Mouse (Mus musculus): ENCODE data around the gene Adgrl1.
A peak's percentile ranks its signal among the peaks of the same experiment; 100 is the strongest.
"Not testable (repeated sequence)": the region's sequence is repeated elsewhere in the genome, so short reads cannot be mapped to it uniquely, and the experiment has no call there.

The Adgrl1 gene

DNA sequence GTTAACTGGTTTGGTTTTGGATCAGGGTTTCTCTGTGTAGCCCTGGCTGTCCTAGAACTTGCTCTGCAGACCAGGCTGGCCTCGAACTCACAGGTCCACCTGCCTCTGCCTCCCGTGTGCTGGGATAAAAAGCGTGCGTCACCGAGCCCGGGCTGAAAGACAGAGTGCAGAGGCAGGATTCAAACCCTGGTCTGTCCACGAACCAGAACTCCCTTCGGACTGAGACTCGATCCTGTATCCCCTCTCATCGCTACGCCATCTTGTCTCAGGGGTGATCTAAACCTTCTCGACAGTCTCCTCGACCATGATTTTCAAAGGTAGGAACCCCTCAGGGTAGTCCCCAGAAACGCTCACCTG lies 54.8 kb downstream of the Adgrl1 start:
- no peak for DNase-seq (ENCODE audit: low spot score in 2 of 2)

DNA sequence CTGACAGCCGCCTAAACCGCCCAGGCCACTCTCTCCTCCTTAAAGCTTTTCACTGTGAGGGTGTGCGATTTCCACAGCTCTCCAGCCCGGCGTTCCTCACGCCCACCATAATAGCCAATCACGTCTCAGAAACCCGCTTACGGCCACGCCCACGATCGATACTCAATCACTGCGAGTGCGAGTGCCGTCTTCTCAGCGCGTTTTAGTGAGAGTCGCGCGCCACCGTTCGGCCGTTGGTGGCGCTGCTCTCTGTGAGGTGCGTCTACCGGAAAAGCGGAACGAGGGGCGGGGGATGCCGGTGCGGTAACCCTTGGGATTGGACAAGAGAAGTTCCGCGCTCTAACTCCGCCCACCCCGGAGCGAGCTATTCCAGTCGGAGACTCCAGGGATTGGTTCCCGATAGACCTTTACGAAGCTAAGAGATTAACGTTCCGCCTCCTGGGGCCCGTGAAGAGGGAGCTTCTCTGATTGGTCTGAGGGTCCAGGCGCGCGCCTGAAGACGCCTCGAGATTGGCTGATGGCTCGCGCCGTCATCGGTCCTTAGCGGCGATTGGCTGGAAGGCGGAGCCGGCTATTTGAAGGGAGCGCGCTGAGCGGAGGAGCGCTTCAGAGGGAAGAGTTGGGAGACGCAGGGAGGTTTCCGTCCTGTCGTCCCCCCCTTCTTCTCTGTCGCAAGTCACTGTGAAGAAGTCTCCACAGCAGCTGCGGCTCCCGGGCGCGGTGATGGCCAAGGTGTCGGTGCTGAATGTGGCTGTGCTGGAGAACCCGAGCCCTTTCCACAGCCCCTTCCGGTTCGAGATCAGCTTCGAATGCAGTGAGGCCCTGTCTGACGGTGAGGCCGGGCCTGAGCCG lies 55.4 kb downstream of the Adgrl1 start, which contains the start of the genes Gm10644 and Asf1b:
Gm10644 (minus strand) TSS at position 100 of the 852 bp plus-strand sequence.
Asf1b (plus strand) TSS at position 402 of the 852 bp plus-strand sequence.
- DNase-seq (ENCODE audit: low spot score in 2 of 2), result peak; percentile 91 to 95

DNA sequence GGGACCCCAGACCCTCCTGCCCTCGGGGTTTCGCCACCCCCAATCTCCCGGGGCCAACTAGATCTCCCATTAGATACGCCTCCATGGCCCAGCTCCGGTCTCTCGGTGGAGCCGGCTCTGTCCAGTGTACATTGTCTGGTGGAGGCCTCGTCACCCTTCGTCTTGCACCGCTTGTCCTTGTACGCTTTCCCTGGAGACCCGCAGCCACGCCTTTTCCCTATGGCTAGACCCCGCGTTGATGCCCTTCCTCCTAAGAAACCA lies 56.0 kb downstream of the Adgrl1 start:
- DNase-seq (ENCODE audit: low spot score in 2 of 2), result no peak

DNA sequence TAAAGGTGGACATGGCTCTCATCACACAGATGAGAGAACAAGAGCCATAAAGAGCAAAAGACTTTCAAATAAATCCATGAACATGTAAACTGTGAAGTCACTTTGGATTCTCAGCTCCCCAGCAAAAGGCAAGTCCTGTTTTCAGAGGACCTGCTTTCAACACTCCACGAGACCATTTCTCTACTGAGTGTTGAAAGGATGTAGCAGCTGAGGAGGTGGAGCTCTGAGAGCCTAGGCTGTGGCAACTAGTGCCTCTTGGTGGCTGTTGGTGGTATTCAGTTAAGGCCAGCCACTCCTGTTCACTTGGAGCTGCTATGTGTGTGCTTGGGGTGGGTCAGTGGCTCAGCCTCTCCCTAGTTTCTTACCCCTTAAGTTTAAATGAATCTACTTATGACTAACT lies 56.9 kb downstream of the Adgrl1 start:
- peak in 1 of 2 experiments; percentile 39 for DNase-seq (ENCODE audit: low spot score in 2 of 2)

DNA sequence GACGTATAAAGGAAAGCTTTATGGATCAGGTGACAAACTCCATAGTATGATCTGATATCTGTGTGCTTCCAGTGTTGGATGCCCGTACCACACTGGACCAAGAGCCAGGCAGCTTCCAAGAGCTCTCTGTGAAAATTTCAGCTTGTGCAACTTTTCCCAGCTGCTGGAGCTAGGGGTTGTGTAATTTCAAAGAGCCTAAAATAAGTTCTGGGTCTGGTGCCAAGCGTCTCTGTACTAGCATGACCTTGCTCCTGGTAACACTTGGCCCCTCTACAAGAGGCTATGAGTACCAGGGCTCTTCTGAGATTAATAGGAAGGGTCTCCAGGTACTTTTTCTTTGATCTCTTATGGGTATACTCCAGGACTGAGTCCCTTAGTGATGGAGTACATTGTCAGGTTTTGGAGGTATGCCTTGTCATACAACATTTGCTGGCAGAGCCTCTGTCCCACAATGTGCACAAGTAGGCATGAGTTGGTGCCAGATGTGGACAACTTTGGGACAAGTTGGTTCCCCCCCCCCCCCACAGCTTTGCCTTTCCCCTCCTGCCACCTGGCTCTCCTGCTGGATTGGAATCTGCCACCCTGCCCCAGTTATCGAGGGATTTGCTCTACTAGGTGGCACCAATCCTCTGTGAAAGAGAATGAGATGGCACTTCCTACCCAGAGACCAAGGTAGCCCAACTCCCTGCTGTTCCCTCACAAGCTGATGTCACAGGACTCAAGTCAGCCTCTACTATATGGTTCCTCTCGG lies 64.3 kb downstream of the Adgrl1 start:
- DNase-seq (ENCODE audit: low spot score in 2 of 2), result no peak

DNA sequence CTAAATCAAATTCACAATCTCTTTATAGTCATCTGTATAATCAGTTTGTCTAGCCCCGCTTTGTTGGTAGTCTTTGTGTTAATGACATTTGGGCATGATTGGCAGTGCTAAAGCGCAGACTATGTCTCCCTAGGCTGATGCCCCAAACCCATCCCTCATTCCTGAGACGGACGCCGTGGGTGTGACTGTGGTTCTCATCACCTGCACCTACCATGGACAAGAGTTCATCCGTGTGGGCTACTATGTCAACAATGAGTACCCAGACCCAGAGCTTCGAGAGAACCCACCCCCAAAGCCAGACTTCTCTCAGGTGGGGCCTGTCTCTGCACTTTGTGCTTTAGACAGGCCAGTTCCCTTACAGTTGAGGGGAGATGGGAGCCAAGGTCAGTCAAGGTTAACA lies 67.8 kb downstream of the Adgrl1 start:
- no peak for DNase-seq (ENCODE audit: low spot score in 2 of 2)

DNA sequence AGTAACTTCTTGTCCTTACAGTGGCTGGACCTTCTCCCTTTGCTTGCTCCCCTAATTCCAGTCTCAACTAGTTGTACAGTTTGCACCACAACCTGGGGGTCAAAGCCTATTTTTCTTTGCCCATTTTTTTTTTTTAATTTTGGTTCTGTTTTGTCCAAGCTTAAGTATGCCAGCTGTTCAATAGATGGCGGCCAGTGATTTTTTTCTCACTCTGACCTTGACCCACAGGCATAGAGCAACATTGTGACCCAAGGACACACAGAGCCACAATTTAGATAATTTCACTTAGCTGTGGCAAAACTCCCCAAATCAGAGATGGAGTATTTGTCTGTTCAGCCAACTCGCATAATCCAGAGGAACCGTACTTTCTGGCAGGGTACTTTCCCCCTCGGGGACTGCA lies 71.2 kb downstream of the Adgrl1 start:
- no peak for DNase-seq (ENCODE audit: low spot score in 2 of 2)

DNA sequence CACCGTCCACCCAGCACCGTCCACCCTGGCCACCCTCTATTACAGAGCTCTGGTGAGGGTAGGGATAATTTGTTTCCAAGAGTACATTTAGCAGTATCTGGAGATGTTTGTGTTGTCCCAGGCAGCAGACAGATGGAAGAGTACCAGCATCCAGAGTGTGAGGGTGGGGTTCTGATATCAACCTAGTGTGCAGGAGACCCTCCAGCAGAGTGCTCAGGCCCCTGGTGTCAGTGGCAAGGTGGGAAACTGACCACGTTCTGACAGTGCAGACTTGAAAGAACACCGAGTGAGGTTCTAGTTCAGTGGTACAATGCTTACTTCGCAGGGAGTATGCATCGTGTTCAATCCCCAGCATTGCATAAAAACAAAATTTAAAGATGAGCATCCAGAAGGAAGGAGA lies 71.8 kb downstream of the Adgrl1 start:
- DNase-seq (ENCODE audit: low spot score in 2 of 2), result no peak

DNA sequence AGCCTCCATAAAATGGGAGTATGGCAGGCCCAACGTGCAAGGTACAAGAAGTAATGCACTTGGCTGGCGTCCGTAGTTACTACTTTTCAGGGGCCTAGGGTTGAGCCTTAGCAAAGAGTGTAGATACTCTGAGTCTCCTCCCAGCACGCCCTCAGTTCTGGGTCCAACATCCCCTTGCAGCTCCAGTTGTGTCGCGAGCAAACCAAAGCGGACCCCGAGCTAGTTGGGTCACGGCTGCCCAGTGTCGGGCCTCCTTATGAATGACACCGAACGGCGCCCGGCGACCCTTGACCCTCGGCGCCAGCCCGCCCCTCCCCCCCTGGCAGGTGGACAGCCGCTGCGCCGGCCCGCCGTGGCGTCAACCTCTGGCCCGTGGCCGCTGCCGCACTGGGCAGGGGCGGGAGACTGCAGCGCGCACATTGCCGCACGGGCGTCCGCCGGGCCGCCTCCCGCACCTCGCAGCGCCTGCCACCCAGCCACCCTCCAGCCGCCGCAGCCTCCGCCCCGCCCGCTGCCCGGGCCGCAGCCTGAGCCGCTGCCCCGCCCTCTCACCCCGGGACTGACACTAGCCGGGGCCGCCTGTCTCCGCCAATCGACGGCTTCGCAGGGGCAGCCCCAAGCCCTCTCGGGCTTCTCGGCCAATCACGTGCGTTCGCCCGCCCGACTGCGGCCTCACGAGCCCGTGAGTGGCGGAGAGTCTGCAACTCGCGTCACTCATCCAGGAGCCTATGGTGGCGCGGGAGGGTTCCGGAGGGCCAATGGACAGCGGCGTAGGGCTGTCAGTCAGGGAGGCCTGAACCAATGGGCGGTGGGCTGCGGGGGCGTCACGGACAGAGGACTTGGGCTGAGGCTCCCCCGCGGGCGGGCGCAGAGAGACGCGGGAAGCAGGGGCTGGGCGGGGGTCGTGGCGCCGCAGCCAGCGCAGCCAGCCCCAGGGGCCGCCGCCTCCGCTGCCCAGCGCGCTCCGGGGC lies 72.5 kb downstream of the Adgrl1 start, which contains the start of gene Prkaca:
Prkaca (plus strand) TSS at position 844 of the 971 bp plus-strand sequence.
- DNase-seq (ENCODE audit: low spot score in 2 of 2), result peak; percentile 95 to 99

DNA sequence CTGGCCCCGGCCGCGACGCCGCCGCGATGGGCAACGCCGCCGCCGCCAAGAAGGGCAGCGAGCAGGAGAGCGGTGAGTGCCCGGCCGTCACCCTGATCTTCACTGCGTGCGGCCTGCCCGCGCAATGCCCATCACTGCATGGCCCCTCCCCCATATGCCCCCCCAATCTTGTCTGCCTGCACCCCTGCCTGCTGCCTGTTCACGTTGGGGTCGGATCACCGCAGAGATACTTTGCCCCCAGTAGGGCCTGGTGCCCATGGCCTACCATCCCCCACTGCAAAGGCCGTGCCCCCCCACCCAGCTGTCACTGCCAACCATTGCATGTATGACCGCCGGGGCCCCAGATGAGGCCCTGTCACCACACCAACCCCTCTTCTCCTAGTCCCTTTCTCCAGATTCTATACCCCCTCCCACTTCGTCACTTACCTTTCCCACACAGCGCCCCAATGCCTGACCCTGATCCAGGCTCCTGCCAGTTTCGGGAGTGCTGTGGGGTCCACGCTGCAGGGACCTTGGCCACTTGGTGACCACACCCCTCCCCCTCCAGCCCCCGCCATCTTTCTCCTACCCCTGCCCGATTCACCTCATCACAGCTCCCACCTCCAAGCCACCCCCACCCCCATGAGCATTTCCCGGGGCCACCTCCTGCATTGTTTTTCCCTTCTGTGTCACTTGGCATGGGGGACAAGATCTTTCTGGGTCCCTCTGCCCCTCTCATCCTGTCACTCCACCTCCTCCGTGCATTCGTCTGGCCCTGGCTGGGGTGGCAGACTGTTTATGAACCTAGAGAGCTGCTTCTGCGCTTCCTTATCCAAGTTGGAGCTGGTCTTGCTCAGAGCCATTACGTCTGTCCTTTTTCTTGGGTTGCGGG lies 73.5 kb downstream of the Adgrl1 start:
- DNase-seq (ENCODE audit: low spot score in 2 of 2), result peak; percentile 34 to 38

DNA sequence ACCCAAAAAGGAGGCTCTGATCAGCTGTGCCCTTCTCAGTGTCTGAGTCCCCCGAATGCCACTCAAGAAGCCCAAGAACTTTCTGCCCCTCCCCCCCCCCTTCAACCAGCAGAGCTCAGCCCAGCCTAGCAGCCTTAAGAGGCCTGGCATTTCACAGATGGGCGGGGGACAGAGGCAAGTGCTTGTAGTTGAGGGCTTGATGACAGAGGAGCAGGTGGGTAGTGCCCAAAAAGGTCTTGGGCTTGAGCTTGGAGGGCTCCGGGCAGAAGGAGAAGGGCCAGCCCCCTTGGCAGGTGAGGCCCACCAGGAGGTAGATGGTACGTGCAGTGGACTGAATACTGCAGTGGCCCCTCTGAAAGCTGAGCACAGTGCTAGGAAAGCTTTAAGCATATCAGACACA lies 74.6 kb downstream of the Adgrl1 start:
- DNase-seq (ENCODE audit: low spot score in 2 of 2), result no peak

DNA sequence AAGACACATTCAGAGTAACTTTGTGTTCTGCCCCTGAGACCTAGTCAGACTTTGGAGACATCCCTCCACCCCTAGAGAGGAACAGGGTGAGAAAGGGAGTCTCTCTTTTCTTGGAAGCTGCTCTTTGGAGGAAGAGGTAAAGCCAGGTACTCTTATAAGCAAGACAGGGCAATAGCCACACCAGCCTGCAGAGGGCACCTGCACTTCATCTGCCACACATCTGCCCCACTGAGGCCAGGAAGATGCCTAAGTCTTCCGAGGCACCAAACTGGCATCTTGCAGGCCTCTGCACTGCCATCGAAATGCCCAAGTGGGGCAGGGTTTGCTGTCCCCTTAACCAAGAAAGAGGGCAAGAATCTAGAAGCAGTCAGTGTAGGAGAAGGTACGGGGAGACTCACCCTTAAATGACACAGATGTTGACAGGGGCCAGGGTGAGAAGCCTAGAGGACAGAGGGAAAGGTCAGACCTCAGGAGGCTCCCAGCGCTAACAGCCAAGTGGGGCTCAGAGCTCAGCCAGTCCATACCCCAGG lies 76.3 kb downstream of the Adgrl1 start:
- peak in 1 of 2 experiments; percentile 32 for DNase-seq (ENCODE audit: low spot score in 2 of 2)

DNA sequence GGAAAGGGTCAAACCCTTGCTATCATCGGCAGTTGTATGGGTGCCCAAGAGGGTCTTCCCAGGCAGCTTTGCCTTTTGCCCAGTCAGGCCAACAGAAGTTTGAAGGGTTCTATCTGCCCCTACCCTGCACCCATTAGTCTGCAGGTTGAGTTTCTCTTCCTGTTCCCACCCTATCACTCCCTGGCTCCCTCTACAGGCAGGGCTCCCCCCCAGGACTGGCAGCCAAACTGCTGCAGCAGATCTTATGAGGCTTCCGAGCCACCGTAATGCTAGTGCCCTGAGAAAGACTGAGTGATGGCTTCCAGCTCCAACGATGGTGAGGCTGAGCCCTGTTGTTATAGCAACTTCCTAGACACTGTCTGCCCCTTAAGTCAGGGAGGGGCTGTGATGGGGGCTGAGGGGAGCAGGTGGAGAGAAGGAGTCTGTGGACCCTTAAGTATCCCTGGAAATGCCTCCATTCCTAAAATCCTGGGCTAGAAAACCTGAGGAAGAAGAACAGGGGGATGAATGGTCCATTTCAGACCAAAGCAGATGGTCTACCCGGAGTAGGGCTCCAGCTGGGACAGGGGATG lies 77.0 kb downstream of the Adgrl1 start:
- DNase-seq (ENCODE audit: low spot score in 2 of 2), result no peak

DNA sequence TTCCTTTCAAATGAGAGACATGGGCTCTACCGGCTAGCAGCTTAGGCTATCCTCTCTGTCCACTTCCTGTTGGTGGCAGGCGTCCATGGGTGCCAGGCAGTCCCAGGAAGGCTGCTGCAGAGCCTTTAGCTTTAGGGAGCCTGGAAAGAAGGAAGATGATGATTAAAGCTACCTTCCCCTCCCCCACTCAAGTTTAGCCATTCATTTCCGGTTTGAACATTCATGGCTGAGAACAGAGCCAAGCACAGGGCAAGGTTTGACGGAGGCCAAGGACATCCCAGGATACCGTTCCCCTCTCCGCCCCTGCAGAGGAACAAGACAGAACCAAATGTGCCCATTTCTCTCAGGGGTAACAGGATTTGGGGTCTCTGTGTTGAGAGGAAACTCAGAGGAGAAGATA lies 77.7 kb downstream of the Adgrl1 start:
- DNase-seq (ENCODE audit: low spot score in 2 of 2), result no peak

DNA sequence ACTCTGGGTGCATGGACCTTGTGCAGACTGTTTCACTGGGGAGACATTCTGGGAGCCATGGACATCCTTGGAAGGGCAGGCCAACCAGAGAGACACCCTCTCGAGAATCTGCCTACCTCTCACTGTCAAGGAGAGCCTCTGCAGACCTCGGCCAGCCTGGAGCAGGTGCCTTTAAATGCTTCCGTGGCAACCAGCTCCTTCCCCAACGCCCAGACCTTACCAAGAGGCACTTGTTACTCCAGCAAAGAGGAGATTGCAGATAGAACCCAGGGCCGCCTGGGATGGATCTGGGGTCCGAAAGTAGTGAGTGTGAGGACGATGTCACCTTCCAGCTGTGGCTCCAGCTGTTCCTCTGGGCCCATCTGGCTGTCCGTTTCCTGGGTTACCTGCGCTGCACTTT lies 78.3 kb downstream of the Adgrl1 start:
- DNase-seq (ENCODE audit: low spot score in 2 of 2), result no peak

DNA sequence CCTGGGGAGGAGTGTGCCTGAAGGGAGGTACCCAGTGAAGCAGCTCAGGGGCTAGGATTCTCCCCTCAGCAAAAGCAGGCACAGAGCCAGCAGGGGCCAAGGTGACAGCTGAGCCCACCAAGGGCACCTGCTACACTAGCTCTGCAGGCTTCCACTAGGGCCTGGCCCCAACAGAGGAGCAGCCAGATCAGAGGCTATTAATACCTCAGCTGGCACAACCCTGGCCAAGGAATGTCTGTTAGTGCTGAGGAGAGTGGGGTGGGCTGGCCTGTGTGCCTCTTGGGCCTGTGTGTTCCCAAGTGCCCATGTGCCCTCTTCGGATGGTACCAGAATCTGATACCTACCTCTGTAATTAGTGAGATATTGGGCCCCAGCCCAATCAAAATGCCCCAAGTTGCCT lies 80.3 kb downstream of the Adgrl1 start:
- DNase-seq (ENCODE audit: low spot score in 2 of 2), result no peak

DNA sequence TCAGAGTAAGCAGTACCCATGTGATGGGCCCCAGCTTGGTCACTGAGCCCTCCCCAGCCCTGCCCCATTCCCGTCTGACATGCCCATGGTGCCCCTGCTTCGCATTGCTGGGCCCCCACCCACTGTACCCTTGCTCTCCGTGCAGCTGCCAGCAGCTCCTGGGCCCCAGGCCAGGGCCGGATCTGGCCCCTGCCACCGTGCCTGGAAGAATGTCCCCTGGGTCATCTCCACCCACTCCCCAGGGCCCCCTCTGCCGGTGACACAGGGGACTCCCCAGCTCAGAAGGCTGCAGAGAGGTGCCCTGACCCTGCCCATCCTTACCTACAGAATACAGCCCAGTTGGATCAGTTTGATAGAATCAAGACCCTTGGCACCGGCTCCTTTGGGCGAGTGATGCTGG lies 80.9 kb downstream of the Adgrl1 start:
- no peak for DNase-seq (ENCODE audit: low spot score in 2 of 2)

DNA sequence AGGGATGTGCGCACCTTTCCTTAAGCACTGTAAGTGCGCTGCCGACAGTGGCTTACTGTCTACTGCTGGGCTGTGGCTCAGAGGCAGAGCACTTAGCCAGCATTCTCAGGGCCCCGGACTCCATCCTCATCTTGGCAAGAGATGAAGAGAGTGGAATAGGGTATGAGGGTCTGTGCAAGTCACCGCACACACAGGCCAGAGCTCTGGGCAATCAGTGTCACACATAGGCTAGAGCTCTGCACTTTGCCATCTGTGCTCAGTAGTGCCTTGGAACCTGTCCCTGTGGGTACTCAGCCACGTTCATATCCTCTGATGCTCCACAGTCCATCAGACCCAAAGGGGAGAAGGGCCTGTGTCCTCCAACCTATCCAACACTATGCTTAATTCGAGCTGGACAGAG lies 81.6 kb downstream of the Adgrl1 start:
- DNase-seq (ENCODE audit: low spot score in 2 of 2), result no peak

DNA sequence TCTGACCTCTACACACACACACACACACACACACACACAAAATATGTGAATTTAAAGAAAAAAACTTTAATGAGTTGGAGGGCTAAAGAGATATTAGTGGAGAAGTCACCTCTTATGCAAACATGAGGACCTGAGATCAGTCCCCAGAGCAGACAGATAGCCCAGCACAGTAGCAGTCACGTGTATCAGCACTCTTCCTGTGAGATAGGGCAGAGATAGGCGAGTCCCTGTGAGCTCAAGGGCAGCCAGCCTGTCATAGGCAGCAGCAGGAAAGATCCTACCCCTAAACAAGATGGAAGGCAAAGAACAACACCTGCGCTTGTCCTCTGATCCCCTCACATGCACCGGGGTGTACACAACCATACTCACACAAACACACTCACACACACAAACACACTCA lies 82.5 kb downstream of the Adgrl1 start:
- no peak for DNase-seq (ENCODE audit: low spot score in 2 of 2)

DNA sequence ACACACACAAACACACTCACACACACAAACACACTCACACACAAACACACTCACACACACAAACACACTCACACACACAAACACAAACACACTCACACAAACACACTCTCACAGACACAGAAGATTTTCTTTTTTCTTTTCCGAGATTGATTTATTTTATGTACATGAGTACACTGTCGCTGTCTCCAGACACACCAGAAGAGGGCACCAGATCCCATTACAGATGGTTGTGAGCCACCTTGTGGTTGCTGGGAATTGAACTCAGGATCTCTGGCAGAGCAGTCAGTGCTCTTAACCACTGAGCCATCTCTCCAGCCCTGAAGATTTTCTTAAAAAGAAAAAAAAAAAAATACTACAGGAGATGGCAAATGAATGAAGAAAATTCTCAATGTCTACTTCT lies 83.3 kb downstream of the Adgrl1 start:
- DNase-seq (ENCODE audit: low spot score in 2 of 2), result not testable (repeated sequence)

Measured in thymus, postnatal 10 days (tissue).